Mouse (Mus musculus) left cerebral cortex, postnatal 25 days (tissue): ENCODE measurements around the gene Sptlc2. TPM values are rescaled to one million over a fixed set of nuclear protein-coding genes. Genes with fewer than 3 reads are reported as not detected.

Experiments used
- DNase-seq, 2 experiments: peaks; one replicate each; pipeline ENCODE4 v3.0.0; 2022; ENCODE audit warnings: low spot score in 2 of 2, mixed read lengths in 1 of 2
- intact Hi-C: fragments of 180-260 bp; cut with DNase I; formaldehyde crosslinking; loops from one replicate; pipeline ENCODE4 v1.15.1; 2025
- total RNA-seq, 2 experiments: library from RNA; stranded (reverse); gene quantifications; 2 replicates each; pipeline ENCODE4 v1.2.3; 2021

Sptlc2 gene
- 10 to 100 TPM; 35.3 to 37.9 TPM for total RNA-seq

GRCm38 (mm10) chr12:87388122-87388774 is at the start of gene Sptlc2:
TSS of gene Sptlc2 (minus strand) at chr12:87388355.
- DNase-seq = peak; percentile 99 to 100
- intact Hi-C loops = loop anchor here (1.0 to 2.0 kb wide), 2 partner anchors 23 to 84 kb away; partner anchors contain the start of gene Snw1

- DNase-seq = peak in 1 of 2 experiments; percentile 17
- intact Hi-C loops = no loop called here
Observed at GRCm38 (mm10) chr12:87428885-87429284, 40.7 kb upstream of the Sptlc2 start.

- intact Hi-C loops = no loop called here
- DNase-seq = no peak
Observed at GRCm38 (mm10) chr12:87428295-87428694, 40.1 kb upstream of the Sptlc2 start.

- intact Hi-C loops = no loop called here
- DNase-seq = no peak
Observed at GRCm38 (mm10) chr12:87426354-87427031, 38.3 kb upstream of the Sptlc2 start.

GRCm38 (mm10) chr12:87424516-87424915 is 36.4 kb upstream of the Sptlc2 start:
- intact Hi-C loops = no loop called here

GRCm38 (mm10) chr12:87423700-87424099 is 35.5 kb upstream of the Sptlc2 start:
- no peak for DNase-seq
- intact Hi-C loops = no loop called here

More at GRCm38 (mm10) chr12:87424516-87424915, 36.4 kb upstream of the Sptlc2 start:
- DNase-seq = no peak

- DNase-seq = no peak
- intact Hi-C loops = no loop called here
Observed at GRCm38 (mm10) chr12:87421708-87422507, 33.8 kb upstream of the Sptlc2 start.

GRCm38 (mm10) chr12:87419974-87420485 is 31.9 kb upstream of the Sptlc2 start:
- intact Hi-C loops = no loop called here
- DNase-seq = no peak

GRCm38 (mm10) chr12:87418921-87419320 is 30.8 kb upstream of the Sptlc2 start:
- intact Hi-C loops = no loop called here
- DNase-seq = peak; percentile 15 to 22

- intact Hi-C loops = no loop called here
Observed at GRCm38 (mm10) chr12:87416690-87417089, 28.5 kb upstream of the Sptlc2 start.

GRCm38 (mm10) chr12:87415358-87415757 is 27.2 kb upstream of the Sptlc2 start:
- no peak for DNase-seq
- intact Hi-C loops = no loop called here

More at GRCm38 (mm10) chr12:87416690-87417089, 28.5 kb upstream of the Sptlc2 start:
- DNase-seq = peak in 1 of 2 experiments; percentile 43

- intact Hi-C loops = no loop called here
- peak; percentile 64 to 74 for DNase-seq
Observed at GRCm38 (mm10) chr12:87413179-87413790, 25.1 kb upstream of the Sptlc2 start.

- intact Hi-C loops = loop anchor here (2.0 kb wide), 1 partner anchor 22 kb away; the partner anchor contains the start of gene Sptlc2
- DNase-seq = peak in 1 of 2 experiments; percentile 22
Observed at GRCm38 (mm10) chr12:87410999-87411398, 22.8 kb upstream of the Sptlc2 start.

GRCm38 (mm10) chr12:87409123-87409522 is 21.0 kb upstream of the Sptlc2 start:
- no peak for DNase-seq
- intact Hi-C loops = no loop called here

- no peak for DNase-seq
- intact Hi-C loops = no loop called here
Observed at GRCm38 (mm10) chr12:87407869-87408605, 19.9 kb upstream of the Sptlc2 start.

GRCm38 (mm10) chr12:87405721-87406120 is 17.6 kb upstream of the Sptlc2 start:
- DNase-seq = no peak
- intact Hi-C loops = no loop called here

GRCm38 (mm10) chr12:87405165-87405564 is 17.0 kb upstream of the Sptlc2 start:
- no peak for DNase-seq
- intact Hi-C loops = no loop called here

- intact Hi-C loops = no loop called here
Observed at GRCm38 (mm10) chr12:87401883-87402282, 13.7 kb upstream of the Sptlc2 start.

More at GRCm38 (mm10) chr12:87401883-87402282, 13.7 kb upstream of the Sptlc2 start:
- DNase-seq = no peak
